Mouse (Mus musculus): ENCODE measurements around the gene Dmrta2. TPM values are rescaled to one million over a fixed set of nuclear protein-coding genes. Genes with fewer than 3 reads are reported as not detected.

Gene Dmrta2
- total RNA-seq, 2 experiments from 2014 or later, result 2.5 to 3.9 TPM

DNA sequence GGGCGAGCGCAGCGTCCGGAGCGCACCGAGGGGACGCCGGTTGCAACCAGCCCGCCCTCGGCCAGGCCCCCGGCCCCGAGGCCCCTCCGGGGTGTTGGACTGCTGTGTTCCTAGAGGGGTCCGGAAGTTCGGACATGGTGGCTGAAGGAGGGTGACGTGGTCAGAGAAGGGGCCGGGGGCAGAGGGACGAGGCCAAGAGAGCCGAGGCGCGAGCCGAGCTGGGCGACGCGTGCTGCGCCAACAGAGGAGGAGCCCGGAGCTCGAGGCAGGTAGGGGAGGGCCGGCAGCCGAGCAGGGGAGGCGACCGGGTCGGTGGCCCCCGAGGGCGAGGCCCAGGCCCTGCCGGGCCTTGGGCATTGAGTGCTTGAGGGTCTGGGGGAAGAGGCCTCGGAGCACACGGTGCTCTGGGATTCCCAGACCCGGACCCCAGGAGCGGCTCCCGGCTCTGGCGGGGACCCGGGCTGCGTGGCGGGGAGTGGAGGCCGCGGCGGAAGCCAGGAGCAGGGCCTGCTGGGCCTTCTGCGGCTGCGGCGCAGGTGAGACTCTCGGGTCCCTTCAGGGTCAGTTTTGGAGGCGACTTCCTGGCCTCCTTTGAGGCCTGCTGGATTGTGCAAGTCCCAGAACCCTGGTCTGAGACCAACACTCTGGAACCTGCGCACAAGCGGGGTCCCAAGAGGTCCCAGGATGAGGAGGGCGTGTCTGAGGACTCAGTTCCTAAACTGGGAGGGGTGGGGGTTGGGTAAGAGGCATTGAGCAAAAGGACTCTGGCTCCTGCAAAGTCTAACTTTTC lies 410 bp downstream of the Dmrta2 start:
- DNase-seq (ENCODE audit: low spot score in 2 of 2), result no peak
- intact Hi-C loops (cut with DNase I), result loop anchor here (5.0 kb wide), 1 partner anchor 321 kb away; no protein-coding TSS in a partner anchor

DNA sequence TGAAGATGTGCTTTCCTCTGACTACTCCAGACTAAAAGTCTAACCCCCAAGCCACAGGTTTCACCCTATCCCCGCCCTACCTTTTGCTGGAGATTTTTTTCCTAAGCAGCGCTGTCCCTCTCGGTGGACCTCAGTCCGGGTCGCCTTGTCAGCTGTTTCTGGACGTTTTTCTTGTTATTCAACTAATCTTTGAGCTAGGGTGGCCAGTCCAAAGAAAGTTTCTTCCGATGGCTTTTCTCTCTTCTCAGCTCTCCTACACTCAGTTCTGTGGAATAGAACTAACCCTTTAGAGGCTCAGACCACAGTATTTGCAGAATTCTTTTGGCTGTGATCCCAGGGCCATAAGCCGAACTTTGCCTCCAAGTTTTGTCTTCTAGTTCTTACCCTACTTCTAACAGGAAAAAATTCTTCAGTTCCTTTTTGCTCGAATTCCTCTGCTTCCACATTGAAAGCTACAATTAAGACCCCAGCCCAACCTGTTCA lies 1.0 kb downstream of the Dmrta2 start:
- DNase-seq (ENCODE audit: low spot score in 2 of 2), result no peak
- intact Hi-C loops (cut with DNase I), result loop anchor here (5.0 kb wide), 1 partner anchor 322 kb away; no protein-coding TSS in a partner anchor

DNA sequence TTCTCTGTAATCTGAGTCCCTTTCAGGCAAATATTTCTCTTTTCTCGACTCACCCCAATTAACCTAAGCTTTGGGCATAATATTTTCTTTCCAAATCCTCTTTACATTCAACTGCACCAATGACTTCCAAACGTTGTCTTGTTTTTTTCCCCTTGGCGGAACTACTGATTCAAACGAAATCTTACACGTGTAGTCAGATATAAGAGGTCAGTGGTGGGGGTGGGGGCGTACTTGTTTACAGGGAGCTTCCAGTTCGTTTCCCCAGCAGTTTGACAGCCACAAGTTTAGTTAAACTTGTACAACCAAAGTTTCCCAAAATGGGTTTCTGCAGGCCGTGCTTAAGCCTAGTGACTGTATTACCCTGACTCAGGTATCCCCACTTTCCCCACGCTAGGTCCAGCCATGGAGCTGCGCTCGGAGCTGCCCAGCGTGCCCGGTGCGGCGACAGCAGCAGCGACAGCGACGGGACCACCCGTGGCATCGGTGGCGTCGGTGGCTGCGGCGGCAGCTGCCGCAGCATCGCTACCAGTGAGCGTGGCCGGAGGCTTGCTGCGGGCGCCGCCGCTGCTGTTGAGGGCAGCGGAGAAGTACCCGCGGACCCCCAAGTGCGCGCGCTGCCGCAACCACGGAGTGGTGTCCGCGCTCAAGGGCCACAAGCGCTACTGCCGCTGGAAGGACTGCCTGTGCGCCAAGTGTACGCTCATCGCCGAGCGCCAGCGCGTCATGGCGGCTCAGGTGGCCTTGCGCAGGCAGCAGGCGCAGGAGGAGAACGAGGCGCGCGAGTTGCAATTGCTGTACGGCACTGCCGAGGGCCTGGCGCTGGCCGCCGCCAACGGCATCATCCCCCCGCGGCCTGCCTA lies 1.8 kb downstream of the Dmrta2 start:
- no peak for DNase-seq (ENCODE audit: low spot score in 2 of 2)
- intact Hi-C loops (cut with DNase I), result loop anchor here (5.0 kb wide), 3 partner anchors 217 to 322 kb away; no protein-coding TSS in a partner anchor

DNA sequence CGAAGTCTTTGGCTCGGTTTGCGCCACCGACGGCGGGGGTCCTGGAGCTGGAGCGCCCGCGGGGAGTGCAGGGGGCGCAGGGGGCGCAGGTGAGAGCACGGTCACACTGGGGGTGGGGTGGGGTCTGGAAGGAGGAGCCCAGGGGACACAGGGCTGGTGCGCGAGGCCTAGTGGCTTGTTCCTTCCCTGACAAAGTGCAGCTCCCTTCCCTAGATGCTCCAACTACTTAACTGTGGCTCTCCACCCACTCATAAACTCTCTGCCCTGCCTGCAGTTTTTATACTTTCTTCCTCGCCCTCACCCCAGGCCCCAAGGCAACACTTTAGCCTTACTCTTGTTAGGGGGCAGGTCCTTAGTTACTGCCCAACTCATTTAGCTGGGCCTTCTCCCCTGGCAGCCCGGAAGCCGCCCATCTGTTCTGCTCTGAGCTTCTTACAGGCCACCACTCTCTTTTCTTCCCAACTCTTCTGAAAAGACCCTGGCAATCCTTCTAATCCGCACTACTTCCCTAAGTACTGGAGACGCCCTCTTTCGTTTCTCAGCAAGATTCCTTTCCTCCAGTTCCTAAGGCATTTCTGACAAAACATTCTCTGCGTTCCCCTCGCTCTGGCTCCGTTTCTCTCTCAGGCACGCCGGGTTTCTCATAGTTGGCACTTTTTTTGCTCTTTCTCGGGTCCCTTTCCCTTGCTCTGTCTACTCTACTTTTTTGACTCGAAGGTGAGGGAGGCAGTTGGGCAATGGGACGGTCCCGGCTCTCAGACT lies 2.6 kb downstream of the Dmrta2 start:
- no peak for DNase-seq (ENCODE audit: low spot score in 2 of 2)
- intact Hi-C loops (cut with DNase I), result loop anchor here (5.0 kb wide), 2 partner anchors 218 to 307 kb away; no protein-coding TSS in a partner anchor

DNA sequence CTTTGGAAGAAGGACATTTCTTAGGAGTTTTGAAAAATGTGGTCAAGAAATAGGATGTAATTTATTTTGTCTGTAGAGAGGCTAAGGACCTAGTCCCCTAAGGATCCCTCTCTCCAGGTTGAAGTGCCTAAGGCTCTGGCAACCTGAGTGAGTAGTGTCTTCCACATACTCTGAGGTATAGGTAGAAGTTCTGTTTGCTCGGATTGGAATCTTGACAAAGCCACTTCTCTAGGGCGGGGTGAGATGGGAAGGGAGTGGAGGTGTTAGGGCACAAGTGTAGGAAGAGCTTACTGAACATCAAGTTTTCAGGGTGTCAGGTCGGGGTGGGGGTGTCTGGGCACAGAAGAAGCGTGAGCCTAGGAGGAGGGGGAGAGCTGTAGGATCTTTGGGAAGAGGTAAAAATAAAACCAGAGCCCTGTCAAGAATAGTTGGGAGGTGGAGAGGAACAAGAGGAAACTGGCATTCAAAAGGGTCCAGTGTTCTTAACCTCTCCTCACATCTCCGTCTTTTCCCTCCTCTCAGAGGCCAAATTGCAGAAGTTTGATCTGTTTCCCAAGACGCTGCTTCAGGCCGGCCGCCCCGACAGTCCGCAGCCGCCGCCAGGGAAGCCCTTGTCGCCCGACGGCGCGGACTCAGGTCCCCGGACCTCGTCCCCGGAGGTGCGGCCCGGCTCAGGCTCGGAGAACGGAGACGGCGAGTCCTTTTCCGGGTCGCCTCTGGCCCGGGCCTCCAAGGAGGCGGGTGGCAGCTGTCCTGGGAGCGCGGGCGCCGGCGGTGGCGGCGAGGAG lies 3.4 kb downstream of the Dmrta2 start:
- DNase-seq (ENCODE audit: low spot score in 2 of 2), result no peak
- intact Hi-C loops (cut with DNase I), result loop anchor here (5.0 kb wide), 2 partner anchors 219 to 306 kb away; no protein-coding TSS in a partner anchor

DNA sequence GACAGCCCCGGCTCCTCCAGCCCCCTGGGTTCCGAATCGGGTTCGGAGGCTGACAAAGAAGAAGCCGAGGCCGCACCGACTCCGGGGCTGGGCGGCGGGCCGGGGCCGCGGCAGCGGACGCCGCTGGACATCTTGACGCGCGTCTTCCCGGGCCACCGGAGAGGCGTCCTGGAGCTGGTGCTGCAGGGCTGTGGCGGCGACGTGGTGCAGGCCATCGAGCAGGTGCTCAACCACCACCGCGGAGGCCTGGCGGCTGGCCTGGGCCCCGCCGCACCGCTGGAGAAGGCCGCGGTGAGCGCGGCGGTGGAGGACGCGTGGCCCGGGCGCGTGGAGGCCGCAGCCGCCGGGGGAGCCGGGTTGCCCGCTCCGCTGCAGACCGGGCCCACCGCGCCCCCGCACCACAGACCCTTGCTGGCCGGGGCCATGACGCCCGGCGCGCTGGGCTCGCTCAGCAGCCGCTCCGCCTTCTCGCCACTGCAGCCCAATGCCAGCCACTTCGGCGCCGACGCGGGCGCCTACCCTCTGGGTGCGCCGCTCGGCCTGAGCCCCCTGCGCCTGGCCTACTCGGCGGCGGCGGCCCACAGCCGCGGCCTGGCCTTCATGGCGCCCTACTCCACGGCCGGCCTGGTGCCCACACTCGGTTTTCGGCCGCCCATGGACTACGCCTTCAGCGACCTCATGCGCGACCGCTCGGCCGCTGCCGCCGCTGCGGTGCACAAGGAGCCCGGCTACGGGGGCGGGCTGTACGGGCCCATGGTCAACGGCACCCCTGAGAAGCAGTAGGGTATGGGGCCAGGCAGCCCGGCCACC lies 4.2 kb downstream of the Dmrta2 start:
- intact Hi-C loops (cut with DNase I), result loop anchor here (5.0 kb wide), 2 partner anchors 220 to 305 kb away; no protein-coding TSS in a partner anchor
- DNase-seq (ENCODE audit: low spot score in 2 of 2), result no peak

DNA sequence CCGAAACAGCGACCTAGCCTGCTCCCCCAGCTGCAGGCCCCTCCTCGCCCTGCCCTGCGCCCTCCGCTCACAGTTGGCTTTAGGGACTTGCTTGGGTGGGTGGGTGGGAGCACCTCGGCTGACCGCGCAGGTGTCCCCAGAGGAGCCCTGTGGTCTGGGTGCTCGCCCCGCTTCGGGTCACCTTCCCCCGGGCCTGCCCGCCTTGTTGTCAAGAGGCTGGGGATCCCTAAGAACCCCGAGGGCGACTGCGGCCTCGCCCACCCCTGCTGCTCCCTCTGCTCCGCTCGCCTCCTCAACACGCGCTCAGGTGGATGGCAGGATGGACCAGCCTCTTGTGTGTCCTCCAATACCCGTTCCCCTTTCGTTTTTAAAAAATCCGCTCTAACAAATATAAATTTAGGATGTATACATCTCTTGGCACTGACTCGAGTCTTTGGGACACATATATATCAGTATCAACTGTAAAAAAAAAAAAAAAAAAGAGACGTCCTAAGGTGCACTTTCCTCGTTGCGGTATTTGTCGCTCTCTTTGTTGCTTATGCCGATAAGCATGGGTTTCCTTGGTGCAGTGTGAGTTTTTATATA lies 4.9 kb downstream of the Dmrta2 start:
- no peak for DNase-seq (ENCODE audit: low spot score in 2 of 2)
- intact Hi-C loops (cut with DNase I), result loop anchor here (5.0 kb wide), 2 partner anchors 220 to 305 kb away; no protein-coding TSS in a partner anchor

DNA sequence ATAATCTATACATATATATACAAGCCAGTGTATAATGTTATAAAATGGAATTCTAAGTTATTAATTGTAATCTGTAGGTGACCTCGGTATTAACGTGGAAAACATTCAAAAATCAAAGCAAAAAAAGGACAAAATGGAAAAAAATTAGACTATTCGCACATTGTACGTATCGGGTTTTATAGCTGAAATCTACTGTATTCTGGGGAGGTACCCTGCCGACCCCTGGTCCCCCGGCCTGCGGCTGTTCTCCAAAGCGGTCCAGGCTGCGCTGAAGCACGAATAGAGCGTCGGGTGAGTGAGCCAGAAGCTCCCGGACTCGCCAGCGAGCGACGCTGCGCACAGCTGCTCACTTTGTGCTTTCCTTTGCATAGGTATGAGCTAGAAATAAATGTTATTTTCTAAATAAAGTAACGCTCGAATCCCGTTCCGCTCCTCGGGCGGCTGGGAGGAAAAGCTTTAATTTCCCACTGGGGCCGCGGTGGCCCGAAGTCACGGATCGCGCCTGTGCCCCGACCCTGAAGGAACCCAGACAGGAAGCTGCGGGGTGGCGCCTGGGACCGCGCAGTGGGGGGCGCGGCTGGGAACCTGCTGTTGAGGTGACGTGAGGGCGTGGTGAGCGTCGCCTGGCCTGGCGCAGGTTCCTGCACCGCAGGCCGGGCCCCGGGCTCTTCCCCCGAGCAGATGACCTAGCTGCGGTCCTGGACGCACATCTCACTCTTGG lies 5.6 kb downstream of the Dmrta2 start:
- intact Hi-C loops (cut with DNase I), result loop anchor here (5.0 kb wide), 2 partner anchors 221 to 304 kb away; no protein-coding TSS in a partner anchor
- no peak for DNase-seq (ENCODE audit: low spot score in 2 of 2)

DNA sequence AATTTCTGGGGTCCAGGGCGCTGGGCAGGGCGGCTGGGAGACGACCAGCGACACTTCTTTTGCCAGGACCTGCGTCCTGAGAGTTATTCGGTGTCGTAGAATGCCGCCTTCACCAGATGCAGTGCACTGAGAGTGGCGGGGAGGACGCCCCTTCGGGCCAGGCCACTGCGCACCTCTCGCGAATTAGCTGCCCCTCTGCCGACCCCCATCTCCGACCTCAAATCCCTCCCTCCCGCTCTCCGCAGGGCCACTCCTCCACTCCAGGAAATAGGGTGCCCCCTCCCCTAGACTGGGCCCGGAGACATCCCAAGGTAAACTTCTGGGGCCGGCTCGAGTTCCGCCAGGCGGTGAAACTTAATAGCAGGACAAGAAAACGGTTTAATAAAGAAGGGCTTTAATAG lies 6.2 kb downstream of the Dmrta2 start:
- no peak for DNase-seq (ENCODE audit: low spot score in 2 of 2)
- intact Hi-C loops (cut with DNase I), result loop anchor here (5.0 kb wide), 2 partner anchors 222 to 303 kb away; no protein-coding TSS in a partner anchor

DNA sequence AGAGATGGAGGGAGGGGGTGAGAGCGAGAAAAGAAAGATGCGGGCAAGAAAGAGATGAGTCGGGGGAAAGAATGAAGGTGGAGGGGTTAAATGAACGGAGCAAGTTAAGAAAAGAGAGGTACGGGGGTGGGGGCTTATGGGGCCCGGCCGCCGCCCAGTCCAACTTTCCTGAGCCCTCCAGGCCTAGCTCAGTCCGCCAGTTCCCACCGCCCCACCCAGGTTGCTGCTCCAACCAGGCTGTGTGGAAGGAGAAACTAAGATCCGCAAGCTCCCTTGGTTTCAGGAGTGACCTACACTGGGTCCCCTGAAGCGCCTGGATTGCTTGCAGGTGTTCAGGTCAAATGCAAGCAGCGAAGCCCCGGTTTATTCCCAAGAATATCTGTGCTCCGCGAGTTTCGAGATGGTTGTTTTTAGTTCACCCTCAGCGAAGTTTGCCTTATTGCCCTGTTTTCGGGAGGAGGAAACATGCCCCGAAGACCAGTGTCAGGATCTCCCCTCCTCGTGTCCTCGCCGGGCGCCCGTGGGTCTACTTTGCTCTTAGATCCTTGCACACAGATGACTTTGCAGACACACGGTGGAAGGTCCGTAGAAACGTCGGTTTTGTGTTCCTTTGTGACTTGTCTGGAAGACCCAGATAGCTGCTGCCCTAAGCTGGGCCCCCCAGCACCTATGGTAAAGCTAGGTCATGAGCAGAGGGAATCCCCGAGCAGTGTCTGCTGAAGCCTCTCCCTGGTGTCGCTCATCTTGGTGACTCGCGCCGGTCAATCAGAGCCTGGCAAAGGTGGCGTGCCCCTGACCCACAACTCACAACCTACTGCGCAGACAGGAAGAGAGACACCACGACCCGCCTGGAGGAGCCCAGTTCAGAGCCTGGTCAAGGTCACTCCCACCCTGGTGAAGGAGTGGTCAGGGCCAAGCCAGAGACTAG lies 6.9 kb downstream of the Dmrta2 start:
- no peak for DNase-seq (ENCODE audit: low spot score in 2 of 2)
- intact Hi-C loops (cut with DNase I), result loop anchor here (5.0 kb wide), 2 partner anchors 222 to 303 kb away; no protein-coding TSS in a partner anchor

DNA sequence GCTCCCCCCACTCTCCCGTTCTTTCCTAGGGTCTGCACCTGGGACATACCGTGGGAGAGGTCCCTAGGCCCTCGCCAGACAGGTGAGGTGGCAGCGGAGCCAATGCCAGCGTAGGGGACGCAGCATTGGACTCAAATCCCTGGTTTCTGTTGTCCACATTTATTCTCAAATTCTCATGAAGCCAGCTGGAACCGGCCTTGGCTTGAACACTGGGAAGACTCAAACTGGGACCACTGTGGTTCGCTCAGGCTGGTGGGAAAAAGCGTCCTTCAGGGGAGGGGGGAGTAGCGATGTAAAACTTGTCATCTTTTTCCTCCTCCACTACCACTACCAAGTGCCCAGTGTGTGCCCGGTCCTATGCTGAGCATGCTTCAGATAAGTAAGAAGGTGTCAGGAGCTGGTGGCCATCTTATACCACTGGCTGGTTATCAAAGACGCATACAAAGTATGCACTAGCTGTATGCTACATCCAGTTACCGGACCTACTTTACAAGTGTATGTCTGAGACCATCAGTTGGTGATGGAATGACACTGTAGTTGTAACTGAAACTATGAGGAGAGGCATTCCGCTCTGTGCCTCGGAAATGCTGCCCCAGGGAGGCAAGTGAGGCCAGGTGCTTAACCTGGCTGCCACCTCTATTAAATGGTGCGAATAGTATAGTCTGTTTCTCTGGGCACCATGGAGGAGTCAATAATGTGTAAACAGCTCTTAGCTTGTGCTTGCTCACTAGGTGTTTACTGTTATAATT lies 7.7 kb downstream of the Dmrta2 start:
- DNase-seq (ENCODE audit: low spot score in 2 of 2), result no peak
- intact Hi-C loops (cut with DNase I), result no loop called here

DNA sequence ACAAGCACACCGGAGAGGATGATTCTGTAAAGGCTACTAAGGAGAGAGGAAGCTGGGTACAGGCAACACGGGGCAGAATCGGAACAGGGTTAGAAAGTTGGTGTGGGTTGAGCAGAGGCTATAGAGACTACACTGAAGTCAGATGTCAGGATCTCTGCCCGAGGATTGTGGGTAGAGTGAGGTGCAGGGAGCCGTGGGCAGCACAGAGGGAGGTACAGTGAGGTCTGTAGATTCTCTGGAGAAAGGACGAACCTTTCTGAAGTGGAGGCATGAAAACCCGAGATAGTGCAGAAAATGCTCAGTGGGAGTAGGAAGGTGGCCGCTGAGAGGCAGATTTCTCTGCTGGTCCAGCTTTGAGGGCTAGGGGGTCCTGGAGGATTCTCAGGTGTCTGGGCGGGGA lies 8.4 kb downstream of the Dmrta2 start:
- DNase-seq (ENCODE audit: low spot score in 2 of 2), result no peak
- intact Hi-C loops (cut with DNase I), result no loop called here

DNA sequence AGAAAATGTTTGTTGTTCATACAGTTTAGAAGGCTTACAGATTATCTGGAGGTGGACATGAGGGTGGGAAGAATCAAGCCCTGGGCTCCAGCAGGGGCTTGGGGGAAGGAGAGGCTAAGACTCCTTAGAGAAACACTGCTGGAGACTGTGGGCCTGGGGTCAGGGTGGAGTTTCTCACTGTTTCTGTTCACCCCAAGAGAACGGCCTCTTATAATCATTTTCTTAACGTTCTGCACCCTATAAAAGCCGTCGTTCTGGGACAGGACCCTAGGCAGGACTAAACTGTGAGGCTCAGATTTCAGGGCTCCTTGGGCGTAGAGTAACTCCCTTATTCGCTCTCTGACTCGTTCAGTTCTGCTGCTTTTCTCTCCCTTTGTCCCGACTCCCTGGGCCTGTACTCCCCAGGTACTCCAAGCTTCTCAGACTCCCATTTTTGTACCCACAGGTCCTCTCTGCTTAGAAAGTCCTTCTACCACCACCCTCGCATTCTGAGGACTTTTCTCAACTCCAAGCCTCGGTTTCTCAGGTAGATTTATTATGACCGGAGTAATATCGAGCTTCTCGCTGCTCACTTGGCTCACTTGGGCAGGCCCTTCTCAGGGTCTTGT lies 9.0 kb downstream of the Dmrta2 start:
- no peak for DNase-seq (ENCODE audit: low spot score in 2 of 2)
- intact Hi-C loops (cut with DNase I), result no loop called here

DNA sequence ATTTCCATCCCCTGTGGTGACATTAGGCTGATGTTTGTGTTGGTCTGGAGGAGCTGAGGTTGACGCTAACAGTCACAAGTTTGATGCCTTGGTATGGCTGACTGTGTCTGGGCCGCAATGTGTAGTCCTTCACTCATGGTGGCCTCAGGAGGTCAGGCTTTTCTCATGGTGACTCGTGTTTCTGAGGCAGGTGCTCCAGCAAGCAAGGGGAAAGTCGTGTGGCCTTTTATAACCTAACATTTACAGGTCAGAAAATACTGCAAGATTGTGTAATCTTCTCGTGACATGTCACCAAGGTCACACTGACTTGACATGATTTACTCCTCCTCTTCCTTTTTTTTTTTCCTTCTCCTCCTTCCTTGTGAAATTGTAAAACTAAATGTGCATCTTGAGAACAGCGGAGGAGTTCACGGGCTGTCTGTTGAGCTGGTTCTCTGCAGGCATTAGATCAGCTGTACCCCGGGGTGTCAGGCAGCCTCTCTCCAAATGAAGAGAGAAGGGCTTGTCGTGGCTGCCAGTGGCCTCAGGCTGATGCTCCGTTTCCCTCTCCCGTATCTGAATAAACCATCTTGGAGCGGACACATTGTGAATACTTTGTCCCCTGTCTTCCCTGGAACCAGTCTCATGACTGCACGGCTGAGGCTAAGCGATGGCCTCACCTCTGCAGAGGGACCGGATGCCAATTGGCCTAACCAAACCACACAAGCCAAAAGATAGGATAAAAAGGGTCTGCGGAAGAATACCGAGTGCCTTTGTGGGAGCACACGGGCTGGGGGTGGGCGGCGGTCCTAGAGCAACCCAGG lies 9.9 kb downstream of the Dmrta2 start:
- intact Hi-C loops (cut with DNase I), result no loop called here
- no peak for DNase-seq (ENCODE audit: low spot score in 2 of 2)
